Mouse (Mus musculus) megakaryocyte, embryonic 14.5 days (primary cell): ENCODE data around the gene Ick. TPM values are rescaled to one million over a fixed set of nuclear protein-coding genes. Genes with fewer than 3 reads are reported as not detected.

Experiments used
- H3K27me3 ChIP-seq: replicated peaks from 2 replicates; pipeline ENCODE3; 2012; ENCODE audit warnings: inconsistent platforms
- H3K36me3 ChIP-seq: replicated peaks from 2 replicates; pipeline ENCODE3; 2012; ENCODE audit warnings: low read length, inconsistent platforms, mixed read lengths
- H3K4me1 ChIP-seq: 2 replicates; pipeline ENCODE4 v1.6.1; 2012; ENCODE audit warnings: inconsistent platforms
- H3K4me3 ChIP-seq: replicated peaks from 2 replicates; pipeline ENCODE3; 2012; ENCODE audit warnings: moderate library complexity, mild to moderate bottlenecking, inconsistent platforms
- H3K9me3 ChIP-seq: 2 replicates; pipeline ENCODE4 v1.6.1; 2012; ENCODE audit warnings: inconsistent platforms
- FLI1 ChIP-seq: IDR thresholded peaks from 2 replicates; pipeline ENCODE4 v1.6.1; 2012; ENCODE audit warnings: low read length, inconsistent platforms, mixed read lengths
- GATA1 ChIP-seq: IDR thresholded peaks from 3 replicates; pipeline ENCODE4 v1.6.1; 2012; ENCODE audit warnings: mixed read lengths, low read length, inconsistent platforms, borderline replicate concordance
- polyA plus RNA-seq: library from polyadenylated mRNA; stranded (reverse); fragments of >175 nt; gene quantifications from 2 replicates; pipeline ENCODE4 v1.2.3, GENCODE M21; 2012; ENCODE audit warnings: low replicate concordance; ENCODE audit not compliant: insufficient read depth

Gene Ick
- polyA plus RNA-seq, 1 experiment: 23.0 TPM

DNA sequence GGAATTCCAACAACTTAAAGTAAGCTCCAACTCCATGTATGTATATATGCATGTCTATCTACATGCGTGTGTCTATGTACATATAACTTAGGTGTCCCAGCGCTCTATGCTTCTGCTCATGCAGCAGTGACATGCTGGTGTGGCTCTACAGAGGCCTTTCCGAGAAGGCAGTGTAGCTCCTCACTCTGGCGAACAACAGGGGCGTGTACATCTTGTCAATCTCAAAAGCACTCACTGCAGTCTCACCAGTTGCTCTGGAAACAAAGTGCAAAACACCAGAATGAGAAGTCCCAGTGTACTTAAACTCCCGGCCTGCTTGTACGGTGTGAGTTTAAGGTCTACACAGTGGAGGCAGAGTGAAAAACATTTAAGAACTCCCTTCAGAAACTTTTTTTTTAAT is 27.2 kb upstream of the Ick start:
- no peak overlapping the region for H3K4me3 ChIP-seq
- TF ChIP-seq GATA1: no peak
- no peak for TF ChIP-seq FLI1
- H3K27me3 ChIP-seq: no peaks in the 10 kb centered on the region
- H3K4me1 ChIP-seq: peaks cover 24% of the 10 kb centered on the region
- H3K9me3 ChIP-seq: no peaks in the 10 kb centered on the region
- peaks cover 82% of the 10 kb centered on the region for H3K36me3 ChIP-seq

DNA sequence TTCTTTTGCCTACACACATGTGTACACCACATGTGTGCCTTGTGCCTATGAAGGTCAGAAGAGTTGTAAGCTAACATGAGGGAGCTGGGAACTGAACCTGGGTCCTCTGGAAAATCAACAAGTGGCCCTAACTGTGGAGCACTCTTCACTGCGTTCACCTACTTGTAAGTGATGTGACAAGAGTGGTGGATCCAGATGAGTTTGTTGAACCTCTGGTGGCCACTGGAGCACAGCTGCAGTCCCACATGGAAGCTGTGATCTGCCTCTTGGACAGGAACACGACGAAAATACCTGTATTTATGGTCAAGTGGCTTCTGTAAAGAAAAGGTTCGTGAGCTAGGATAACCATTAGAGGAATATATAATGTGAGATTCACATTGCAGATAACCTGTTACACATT is 24.7 kb upstream of the Ick start:
- peaks cover 94% of the 10 kb centered on the region for H3K36me3 ChIP-seq

GRCm38 (mm10) chr9:78085722-78086287 is 23.2 kb upstream of the Ick start:
- Histone ChIP-seq H3K4me1 (peaks cover 53% of the 10 kb centered on the region), H3K4me3 (no peak overlapping the region), H3K9me3 (no peaks in the 10 kb centered on the region), H3K27me3 (no peaks in the 10 kb centered on the region), H3K36me3 (peaks cover 94% of the 10 kb centered on the region)
- TF ChIP-seq FLI1: no peak
- no peak for TF ChIP-seq GATA1

More for the DNA sequence above, 24.7 kb upstream of the Ick start:
- no peak for TF ChIP-seq FLI1
- no peak for TF ChIP-seq GATA1
- no peak overlapping the region for H3K4me3 ChIP-seq
- H3K27me3 ChIP-seq: no peaks in the 10 kb centered on the region
- no peaks in the 10 kb centered on the region for H3K9me3 ChIP-seq
- peaks cover 39% of the 10 kb centered on the region for H3K4me1 ChIP-seq

- peaks cover 98% of the 10 kb centered on the region for H3K36me3 ChIP-seq
- peaks cover 61% of the 10 kb centered on the region for H3K4me1 ChIP-seq
- no peaks in the 10 kb centered on the region for H3K9me3 ChIP-seq
- TF ChIP-seq GATA1 (no peak), FLI1 (no peak)
- peak overlapping the region; percentile 24 for H3K4me3 ChIP-seq
- H3K27me3 ChIP-seq: no peaks in the 10 kb centered on the region
Observed at GRCm38 (mm10) chr9:78087751-78088150, 21.2 kb upstream of the Ick start.

GRCm38 (mm10) chr9:78088521-78088920 is 20.5 kb upstream of the Ick start:
- Histone ChIP-seq H3K36me3 (peaks cover 100% of the 10 kb centered on the region), H3K4me1 (peaks cover 66% of the 10 kb centered on the region), H3K9me3 (no peaks in the 10 kb centered on the region), H3K27me3 (no peaks in the 10 kb centered on the region), H3K4me3 (peak overlapping the region; percentile 7)
- TF ChIP-seq GATA1 (no peak), FLI1 (no peak)

- peaks cover 100% of the 10 kb centered on the region for H3K36me3 ChIP-seq
- H3K27me3 ChIP-seq: no peaks in the 10 kb centered on the region
- TF ChIP-seq GATA1 (no peak), FLI1 (no peak)
Observed at GRCm38 (mm10) chr9:78088971-78089370, 20.0 kb upstream of the Ick start.

GRCm38 (mm10) chr9:78089906-78090305 is 19.1 kb upstream of the Ick start:
- H3K27me3 ChIP-seq: no peaks in the 10 kb centered on the region
- H3K4me1 ChIP-seq: peaks cover 66% of the 10 kb centered on the region
- no peak overlapping the region for H3K4me3 ChIP-seq
- TF ChIP-seq GATA1 (no peak), FLI1 (no peak)
- peaks cover 100% of the 10 kb centered on the region for H3K36me3 ChIP-seq
- H3K9me3 ChIP-seq: no peaks in the 10 kb centered on the region

More at GRCm38 (mm10) chr9:78088971-78089370, 20.0 kb upstream of the Ick start:
- Histone ChIP-seq H3K4me1 (peaks cover 66% of the 10 kb centered on the region), H3K4me3 (peak overlapping the region; percentile 30), H3K9me3 (no peaks in the 10 kb centered on the region)

DNA sequence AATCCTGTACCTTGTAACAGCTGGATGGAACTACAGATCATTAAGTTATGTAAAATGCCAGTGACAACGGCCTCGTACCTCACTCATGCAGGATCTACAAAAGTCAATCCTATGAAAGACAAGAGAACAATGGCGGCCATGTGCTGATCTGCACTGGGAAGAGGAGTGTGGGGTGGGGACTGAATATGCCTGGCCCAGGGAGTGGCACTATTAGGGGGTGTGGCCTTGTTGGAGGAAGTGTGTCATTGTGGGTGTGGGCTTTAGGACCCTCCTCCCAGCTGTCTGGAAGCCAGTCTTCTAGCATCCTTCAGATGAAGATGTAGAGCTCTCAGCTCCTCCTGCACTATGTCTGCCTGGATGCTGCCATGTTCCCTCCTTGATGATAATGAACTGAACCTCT is 18.4 kb upstream of the Ick start:
- no peak for TF ChIP-seq GATA1
- TF ChIP-seq FLI1: no peak
- Histone ChIP-seq H3K27me3 (no peaks in the 10 kb centered on the region), H3K4me1 (peaks cover 70% of the 10 kb centered on the region), H3K36me3 (peaks cover 100% of the 10 kb centered on the region), H3K4me3 (no peak overlapping the region), H3K9me3 (no peaks in the 10 kb centered on the region)

- Histone ChIP-seq H3K27me3 (no peaks in the 10 kb centered on the region), H3K4me3 (no peak overlapping the region), H3K4me1 (peaks cover 49% of the 10 kb centered on the region), H3K9me3 (peaks cover 16% of the 10 kb centered on the region; the same call in 1 of the 2 replicates), H3K36me3 (peaks cover 99% of the 10 kb centered on the region)
- no peak for TF ChIP-seq GATA1
- no peak for TF ChIP-seq FLI1
Observed at GRCm38 (mm10) chr9:78095686-78096085, 13.3 kb upstream of the Ick start.

DNA sequence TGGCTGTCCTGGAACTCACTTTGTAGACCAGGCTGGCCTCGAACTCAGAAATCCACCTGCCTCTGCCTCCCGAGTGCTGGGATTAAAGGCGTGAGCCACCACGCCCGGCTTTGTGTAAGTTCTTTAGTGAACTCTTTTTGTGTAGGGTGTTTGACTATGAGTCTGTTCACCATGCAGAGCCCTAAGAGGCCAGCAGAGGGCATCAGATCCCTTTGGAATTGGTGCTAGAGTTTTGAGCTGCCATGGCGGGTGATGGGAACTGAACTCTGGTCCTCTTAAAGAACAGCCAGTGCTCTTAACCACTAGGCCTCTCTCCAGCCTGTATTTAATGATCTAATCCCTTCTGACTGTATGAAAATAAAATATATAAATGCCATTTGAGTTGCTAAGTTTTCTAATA is 12.6 kb upstream of the Ick start:
- Histone ChIP-seq H3K27me3 (no peaks in the 10 kb centered on the region), H3K36me3 (peaks cover 99% of the 10 kb centered on the region), H3K4me1 (peaks cover 49% of the 10 kb centered on the region), H3K9me3 (peaks cover 16% of the 10 kb centered on the region; the same call in 1 of the 2 replicates), H3K4me3 (no peak overlapping the region)
- no peak for TF ChIP-seq FLI1
- TF ChIP-seq GATA1: no peak

DNA sequence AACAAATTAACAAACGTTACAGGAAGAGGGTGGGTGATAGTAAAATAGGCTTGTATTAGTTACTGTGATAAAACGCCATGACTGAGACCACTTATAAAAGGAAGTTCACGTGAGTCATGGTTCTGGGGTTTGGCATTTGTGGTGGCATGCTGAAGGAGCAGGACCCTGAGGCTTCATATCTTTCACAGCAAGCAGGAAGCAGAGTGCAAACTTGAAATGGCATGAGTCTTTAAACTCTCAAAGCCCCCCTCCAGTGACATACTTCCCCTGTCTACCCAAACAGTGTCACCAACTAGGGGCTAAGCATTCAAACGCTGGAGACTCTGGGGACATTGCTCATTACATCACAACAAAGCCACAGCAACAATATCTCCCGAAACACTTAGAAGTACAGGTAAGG is 8.0 kb upstream of the Ick start:
- peaks cover 73% of the 10 kb centered on the region for H3K4me1 ChIP-seq
- no peaks in the 10 kb centered on the region for H3K27me3 ChIP-seq
- H3K9me3 ChIP-seq: peaks cover 16% of the 10 kb centered on the region; the same call in 1 of the 2 replicates
- peak overlapping the region; percentile 68 for H3K4me3 ChIP-seq
- peaks cover 89% of the 10 kb centered on the region for H3K36me3 ChIP-seq
- TF ChIP-seq GATA1 (0 out of 3 replicates have a peak, but pooled peaks have one; percentile 76), FLI1 (0 out of 2 replicates have a peak, but pooled peaks have one; percentile 46)
